Mouse (Mus musculus) liver, embryonic 14.5 days (tissue): ENCODE data around the gene Smg8. TPM values are rescaled to one million over a fixed set of nuclear protein-coding genes. Genes with fewer than 3 reads are reported as not detected.

Experiments
- ATAC-seq: fragments of 200-750 bp; cut with Nextera tagmentation; 2 replicates; pipeline ENCODE4 v1.8.0; 2017; ENCODE audit warnings: moderate number of reproducible peaks, mild to moderate bottlenecking, moderate library complexity; ENCODE audit not compliant: insufficient read depth
- DNase-seq, 3 experiments: peaks; one replicate each; pipeline ENCODE4 v3.0.0-alpha.2; 2012 to 2013; ENCODE audit warnings: low read depth in 3 of 3, low spot score in 3 of 3
- H3K27ac ChIP-seq: fragments of 300-500 bp; sonication (generic); 2 replicates; pipeline ENCODE4 v1.5.1; 2014; ENCODE audit warnings: moderate library complexity, mild to moderate bottlenecking, control low read depth, inconsistent platforms
- H3K27me3 ChIP-seq: fragments of 300-500 bp; sonication (generic); 2 replicates; pipeline ENCODE4 v1.6.1; 2014; ENCODE audit warnings: mild to moderate bottlenecking, low read length, moderate library complexity; ENCODE audit not compliant: control insufficient read depth, insufficient read depth
- H3K36me3 ChIP-seq: fragments of 300-500 bp; sonication (generic); replicated peaks from 2 replicates; pipeline ENCODE4 v1.6.1; 2014; ENCODE audit warnings: low read depth; ENCODE audit not compliant: control insufficient read depth, insufficient read depth
- H3K4me1 ChIP-seq, 2 experiments: fragments of 200-500 bp in 1 of 2; fragments of 300-500 bp in 1 of 2; sonication (generic) in 1 of 2; replicated peaks; 2 replicates each; pipeline ENCODE4 v1.6.1; 2012 to 2014; ENCODE audit warnings: antibody characterized with exemption in 1 of 2, inconsistent platforms in 1 of 2, low read length in 1 of 2; ENCODE audit not compliant: control insufficient read depth in 2 of 2, insufficient read depth in 2 of 2
- H3K4me2 ChIP-seq: fragments of 300-500 bp; sonication (generic); 2 replicates; pipeline ENCODE4 v1.6.1; 2014; ENCODE audit warnings: low read depth, mild to moderate bottlenecking, control low read depth, moderate library complexity
- H3K4me3 ChIP-seq, 2 experiments: fragments of 200-500 bp in 1 of 2; fragments of 300-500 bp in 1 of 2; sonication (generic) in 1 of 2; 2 replicates each; pipeline ENCODE4 v1.5.1; 2012 to 2014; ENCODE audit warnings: low read depth in 2 of 2, low read length in 2 of 2, mild to moderate bottlenecking in 2 of 2, control low read depth in 1 of 2, inconsistent platforms in 1 of 2, moderate library complexity in 1 of 2; ENCODE audit not compliant: insufficient read depth in 1 of 2
- H3K9ac ChIP-seq: fragments of 300-500 bp; sonication (generic); replicated peaks from 2 replicates; pipeline ENCODE4 v1.6.1; 2014; ENCODE audit warnings: mild to moderate bottlenecking, control low read depth, moderate library complexity
- H3K9me3 ChIP-seq: fragments of 300-500 bp; sonication (generic); 2 replicates; pipeline ENCODE4 v1.6.1; 2016; ENCODE audit warnings: low read length, mixed read lengths; ENCODE audit not compliant: control insufficient read depth
- CTCF ChIP-seq: IDR thresholded peaks from 2 replicates; pipeline ENCODE4 v1.5.1; 2016; ENCODE audit warnings: antibody characterized with exemption, low read depth, control low read depth
- EP300 ChIP-seq: IDR thresholded peaks from 2 replicates; pipeline ENCODE4 v1.6.1; 2016; ENCODE audit warnings: antibody characterized with exemption, low read depth
- WGBS: fragments of 180-500 bp; shearing (Covaris S2); extraction: QIAGEN DNeasy Blood & Tissue Kit; methylation state at CpG from one replicate; pipeline ENCODE4 v1.1.7; 2014; ENCODE audit not compliant: insufficient replicate concordance; 5-methylcytosine and 5-hydroxymethylcytosine counted together
- polyA plus RNA-seq, 2 experiments: library from polyadenylated mRNA; depleted of rRNA in 1 of 2; stranded (reverse) in 1 of 2; unstranded in 1 of 2; fragments of >200 nt; fragmentation: Nextera tagmentation in 1 of 2; extraction: Ambion mirVana in 1 of 2; gene quantifications; 2 replicates each; pipeline versions ENCODE4 v1.2.1 to v1.2.3; 2012 to 2014

Smg8 gene
- polyA plus RNA-seq, 2 experiments = 6.2 to 7.3 TPM

GRCm38 (mm10) chr11:87108409-87108754 is 21.8 kb upstream of the Smg8 start, which contains the start of gene Prr11:
Gene Prr11 (minus strand): TSS chr11:87108708.
- H3K36me3 ChIP-seq = peaks cover 46% of the 10 kb centered on the region
- H3K27me3 ChIP-seq = no peaks in the 10 kb centered on the region
- H3K4me1 ChIP-seq = peaks cover 1 to 4% of the 10 kb centered on the region in 2 experiments; a peak in 3 of 4 replicates
- peak within 1 kb of the TSS; percentile 96 for H3K9ac ChIP-seq
- under 1% methylated on average over 14 of the region's 14 CpGs for WGBS
- peak within 1 kb of the TSS; percentile 84 for H3K4me2 ChIP-seq
- H3K4me3 ChIP-seq = peak within 1 kb of the TSS; percentile 86 to 100
- no peaks in the 10 kb centered on the region for H3K9me3 ChIP-seq
- no peak for ATAC-seq
- peak within 1 kb of the TSS; percentile 86 for H3K27ac ChIP-seq
- no peak for DNase-seq
- TF ChIP-seq EP300 = no peak
- no peak for TF ChIP-seq CTCF

GRCm38 (mm10) chr11:87087142-87087541 is 568 bp upstream of the Smg8 start:
- Histone ChIP-seq H3K4me2 (peak overlapping the region; percentile 82), H3K9me3 (no peaks in the 10 kb centered on the region), H3K9ac (peak overlapping the region; percentile 90), H3K27ac (peak overlapping the region; percentile 62), H3K4me3 (peak overlapping the region; percentile 88 to 91), H3K27me3 (no peaks in the 10 kb centered on the region), H3K36me3 (peaks cover 25% of the 10 kb centered on the region), H3K4me1 (peaks cover 11 to 18% of the 10 kb centered on the region in 2 experiments)
- peak in 1 of 3 experiments; percentile 42 for DNase-seq
- TF ChIP-seq CTCF (no peak), EP300 (no peak; the same call in 1 of the 2 replicates)
- WGBS = 12% methylated on average over 2 of the region's 2 CpGs
- peak; percentile 57; the same call in 1 of the 2 replicates for ATAC-seq

- peak overlapping the region; percentile 90; the same call in 1 of the 2 replicates for H3K9ac ChIP-seq
Measured at GRCm38 (mm10) chr11:87085461-87085860, 1.1 kb downstream of the Smg8 start.

DNA sequence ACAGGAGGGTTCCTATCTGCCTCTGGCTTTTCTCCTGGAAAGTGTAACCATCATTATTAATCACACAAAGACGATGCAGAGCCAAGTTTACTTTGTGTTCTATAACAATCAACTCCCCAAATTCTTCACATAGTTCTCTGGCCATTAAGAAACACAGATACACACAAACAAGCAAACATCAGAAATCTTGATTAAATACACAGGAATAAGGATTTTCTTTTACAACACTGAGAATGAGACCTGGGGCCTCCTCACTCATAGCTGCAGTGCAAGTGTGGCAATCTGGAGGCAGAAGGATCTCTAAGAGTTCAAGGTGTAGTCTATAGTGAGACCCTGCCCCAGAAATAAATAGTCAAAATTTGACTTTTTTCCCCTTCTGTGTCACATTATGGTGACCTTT is 2.9 kb downstream of the Smg8 start:
- H3K9ac ChIP-seq = no peak overlapping the region
- no peak for DNase-seq
- ATAC-seq = no peak
- no peak overlapping the region for H3K4me3 ChIP-seq
- 70% methylated on average over 1 of the region's 1 CpGs for WGBS
- H3K27ac ChIP-seq = no peak overlapping the region
- no peaks in the 10 kb centered on the region for H3K27me3 ChIP-seq
- no peaks in the 10 kb centered on the region for H3K9me3 ChIP-seq
- TF ChIP-seq CTCF (no peak), EP300 (no peak)
- H3K4me2 ChIP-seq = no peak overlapping the region; the same call in 1 of the 2 replicates
- H3K36me3 ChIP-seq = peaks cover 21% of the 10 kb centered on the region
- H3K4me1 ChIP-seq = peaks cover 11 to 18% of the 10 kb centered on the region in 2 experiments

More at GRCm38 (mm10) chr11:87085461-87085860, 1.1 kb downstream of the Smg8 start:
- TF ChIP-seq CTCF = no peak
- no peak for TF ChIP-seq EP300
- Histone ChIP-seq H3K9me3 (no peaks in the 10 kb centered on the region), H3K36me3 (peaks cover 21% of the 10 kb centered on the region), H3K27ac (no peak overlapping the region), H3K27me3 (no peaks in the 10 kb centered on the region), H3K4me2 (peak overlapping the region; percentile 82), H3K4me1 (peaks cover 11 to 18% of the 10 kb centered on the region in 2 experiments), H3K4me3 (peak overlapping the region; percentile 88 to 91)
- 76% methylated on average over 13 of the region's 13 CpGs for WGBS
- no peak for ATAC-seq
- no peak for DNase-seq

DNA sequence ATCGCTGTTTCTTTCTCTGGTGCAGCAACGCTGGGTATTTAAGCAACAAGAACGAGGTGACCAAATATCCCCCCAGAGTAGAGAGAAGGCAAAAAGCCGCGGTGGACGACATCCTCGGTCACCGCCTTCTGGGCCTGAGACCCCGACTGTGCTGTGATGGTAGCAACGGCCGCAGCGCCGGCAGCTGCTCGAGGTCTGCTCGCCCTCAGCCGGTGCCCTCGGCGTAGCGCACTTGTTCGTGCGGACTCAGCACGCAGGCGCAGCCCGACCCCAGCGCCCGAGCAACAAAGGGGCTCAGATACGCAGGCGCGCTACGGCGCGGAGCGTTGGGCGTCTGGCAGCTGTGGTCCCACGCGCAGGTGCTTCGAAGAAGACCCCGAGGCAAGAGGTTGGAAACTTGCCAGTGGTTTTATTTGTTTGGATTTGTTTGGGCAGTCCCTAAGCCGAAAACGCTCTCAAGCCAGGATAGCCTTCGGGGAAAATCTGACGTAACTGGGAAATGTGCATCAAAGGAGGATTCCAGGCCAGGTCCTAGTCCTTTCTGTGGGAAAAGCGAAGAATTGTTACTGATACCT is 12.6 kb downstream of the Smg8 start, which contains the start of gene Gdpd1:
TSS of gene Gdpd1 (minus strand) at position 197 of the 575 bp plus-strand sequence.
- H3K4me1 ChIP-seq = peaks cover 3 to 6% of the 10 kb centered on the region in 2 experiments; a peak in 3 of 4 replicates
- no peaks in the 10 kb centered on the region; the same call in 1 of the 2 replicates for H3K36me3 ChIP-seq
- H3K4me2 ChIP-seq = peak within 1 kb of the TSS; percentile 98
- DNase-seq = peak; percentile 77 to 89 (median 80)
- TF ChIP-seq CTCF (peak; percentile 60), EP300 (no peak)
- H3K4me3 ChIP-seq = peak within 1 kb of the TSS; percentile 72 to 79
- peak; percentile 92 for ATAC-seq
- no peaks in the 10 kb centered on the region for H3K9me3 ChIP-seq
- H3K9ac ChIP-seq = peak within 1 kb of the TSS; percentile 71
- H3K27ac ChIP-seq = no peak within 1 kb of the TSS
- no peaks in the 10 kb centered on the region for H3K27me3 ChIP-seq
- WGBS = 2% methylated on average over 43 of the region's 43 CpGs
